Mouse (Mus musculus) spleen, postnatal 10 days (tissue): ENCODE results near the gene Enox2.
"Not testable (repeated sequence)": the region's sequence is repeated elsewhere in the genome, so short reads cannot be mapped to it uniquely, and the experiment has no call there.

Source experiments
- DNase-seq, 2 experiments: peaks; one replicate each; pipeline ENCODE4 v3.0.0; 2021 to 2022; ENCODE audit warnings: low spot score in 2 of 2

Enox2 gene

GRCm38 (mm10) chrX:49287700-49288563 lies at the start of gene Enox2:
Gene Enox2, minus strand, starts transcription at chrX:49288259.
- DNase-seq = peak; percentile 52 to 65

- DNase-seq = peak; percentile 8 to 30
These were observed 21.4 kb upstream of the Enox2 start for GRCm38 (mm10) chrX:49309496-49309895.

DNA sequence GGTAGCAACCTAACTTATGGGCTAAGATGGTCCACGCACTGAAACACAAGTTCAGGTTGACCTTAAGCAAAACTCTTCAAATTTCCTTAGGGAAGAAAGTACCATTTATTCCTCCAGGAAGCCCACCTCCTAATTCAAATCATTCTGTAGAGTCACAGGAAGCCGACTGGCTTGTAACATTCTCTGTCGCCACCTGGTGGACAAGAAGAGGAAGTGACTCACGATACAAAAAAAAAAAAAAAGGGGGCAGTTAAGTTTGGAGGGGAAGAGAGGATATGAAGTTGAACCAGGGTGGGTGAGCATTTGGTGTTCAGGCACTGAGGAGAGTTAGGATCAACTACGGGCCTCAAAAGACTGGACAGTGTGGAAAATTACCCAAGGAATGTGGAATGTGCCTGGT lies 18.6 kb upstream of the Enox2 start:
- DNase-seq = peak in 1 of 2 experiments; percentile 12

DNA sequence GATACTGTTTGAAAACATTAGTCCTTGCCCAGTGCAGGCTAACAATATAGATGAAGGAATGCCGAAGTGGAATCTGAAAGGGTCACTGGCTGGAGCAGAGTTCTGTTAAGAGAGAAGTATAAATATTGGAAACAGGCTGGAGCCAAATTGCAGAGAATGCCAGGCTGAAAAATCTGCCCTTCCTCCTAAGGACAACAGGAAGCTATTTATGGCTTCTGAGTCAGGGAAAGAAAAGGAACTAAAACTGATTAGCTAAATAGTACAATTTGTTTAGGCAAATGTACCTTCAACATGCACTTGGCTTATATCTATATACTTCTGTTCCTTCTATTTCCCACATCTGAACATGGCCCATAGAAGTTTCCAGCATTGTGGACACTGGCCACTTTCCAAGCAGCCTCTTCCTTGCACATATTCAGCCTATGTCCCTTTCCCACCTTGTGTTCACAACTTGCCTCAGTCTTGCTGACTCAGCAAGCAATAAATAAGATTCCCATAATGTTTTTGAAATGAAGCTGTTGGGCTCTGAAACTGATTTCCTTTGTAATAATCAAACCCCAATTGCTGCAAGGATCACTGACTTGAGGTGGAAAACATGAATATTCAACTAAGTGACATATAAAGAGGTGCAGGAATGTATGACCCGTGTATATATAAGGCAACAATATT lies 8.0 kb downstream of the Enox2 start:
- DNase-seq = no peak

- no peak for DNase-seq
These were observed 14.5 kb downstream of the Enox2 start for GRCm38 (mm10) chrX:49273487-49274042.

- DNase-seq = no peak
These were observed 37.2 kb downstream of the Enox2 start for GRCm38 (mm10) chrX:49250816-49251215.

DNA sequence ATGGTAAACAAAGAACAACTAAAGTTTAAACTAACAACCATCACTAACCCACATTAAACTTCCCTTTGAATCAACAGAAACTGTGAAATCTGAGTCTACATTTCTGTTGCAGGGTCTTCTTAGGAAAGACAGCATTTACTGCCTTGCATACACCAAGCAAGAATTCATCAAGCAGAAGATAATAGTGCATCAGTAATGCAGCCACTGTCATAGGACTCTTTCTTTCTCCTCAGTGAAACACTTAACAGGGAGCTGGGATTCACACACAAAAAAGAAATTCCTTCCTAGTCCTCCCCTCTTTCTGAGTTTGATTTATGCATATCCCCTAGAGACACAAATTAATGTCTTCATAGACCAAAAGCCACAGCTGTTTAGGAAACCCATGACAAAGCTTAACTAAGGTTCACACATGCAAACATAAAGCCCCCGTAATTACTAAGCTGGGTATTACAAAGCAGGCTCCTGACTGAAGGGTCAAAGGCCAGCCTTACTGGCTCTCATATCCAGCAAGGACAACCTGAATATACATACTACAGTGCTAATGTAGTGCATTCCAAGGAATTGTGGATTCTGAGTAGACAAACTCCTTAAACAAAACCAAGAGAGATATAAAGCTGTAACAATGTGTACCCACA lies 62.1 kb downstream of the Enox2 start:
- no peak for DNase-seq

- no peak for DNase-seq
These were observed 71.6 kb downstream of the Enox2 start for GRCm38 (mm10) chrX:49216422-49216821.

GRCm38 (mm10) chrX:49196386-49196785 lies 91.7 kb downstream of the Enox2 start:
- DNase-seq = no peak

DNA sequence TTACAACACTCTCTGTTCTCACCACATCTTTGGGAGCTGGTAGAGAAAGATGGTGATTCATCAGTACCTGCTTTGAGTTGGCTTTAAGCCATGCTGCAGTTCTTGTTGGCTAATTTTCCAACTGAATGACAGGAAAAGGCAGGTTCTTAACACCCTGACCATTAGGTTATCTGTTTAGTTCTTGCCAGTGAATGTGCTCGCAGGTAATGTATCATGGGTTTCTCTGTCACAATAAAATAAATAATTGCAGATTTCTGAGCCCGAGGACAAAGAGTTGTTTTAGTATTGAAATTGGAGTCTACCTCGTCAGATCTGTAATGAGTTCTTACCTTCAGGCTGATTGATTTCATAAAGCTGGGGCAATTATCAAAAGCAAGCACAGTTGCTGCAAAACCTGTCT lies 106.9 kb downstream of the Enox2 start:
- no peak for DNase-seq

- no peak for DNase-seq
These were observed 109.4 kb downstream of the Enox2 start for GRCm38 (mm10) chrX:49178670-49179069.

DNA sequence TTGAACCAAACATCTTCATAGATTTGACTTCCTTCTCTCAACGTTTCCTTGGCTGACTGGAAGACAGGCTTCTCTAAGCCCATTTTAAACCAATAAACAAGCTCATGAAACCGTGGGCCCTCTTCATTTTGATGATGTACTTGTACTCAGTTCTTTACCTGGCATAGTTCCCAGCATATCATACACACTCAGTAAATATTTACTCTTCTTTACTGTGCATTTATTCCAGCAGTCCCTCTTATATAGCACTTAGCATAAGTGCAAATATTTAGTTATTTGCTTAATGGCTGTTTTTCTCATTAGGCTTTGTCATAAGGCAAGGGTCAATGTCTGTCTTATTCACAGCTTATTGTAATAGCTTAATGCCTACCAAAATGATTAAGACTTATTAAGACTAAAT lies 133.8 kb downstream of the Enox2 start:
- DNase-seq = no peak

- no peak for DNase-seq
These were observed 163.2 kb downstream of the Enox2 start for GRCm38 (mm10) chrX:49124774-49125429.

GRCm38 (mm10) chrX:49116465-49116864 lies 171.6 kb downstream of the Enox2 start:
- no peak for DNase-seq

GRCm38 (mm10) chrX:49112412-49112811 lies 175.6 kb downstream of the Enox2 start:
- DNase-seq = no peak

GRCm38 (mm10) chrX:49100542-49100941 lies 187.5 kb downstream of the Enox2 start:
- DNase-seq = not testable (repeated sequence)

- no peak for DNase-seq
These were observed 191.8 kb downstream of the Enox2 start for GRCm38 (mm10) chrX:49096249-49096648.

- DNase-seq = peak in 1 of 2 experiments; percentile 10
These were observed 213.0 kb downstream of the Enox2 start for GRCm38 (mm10) chrX:49075055-49075454.

DNA sequence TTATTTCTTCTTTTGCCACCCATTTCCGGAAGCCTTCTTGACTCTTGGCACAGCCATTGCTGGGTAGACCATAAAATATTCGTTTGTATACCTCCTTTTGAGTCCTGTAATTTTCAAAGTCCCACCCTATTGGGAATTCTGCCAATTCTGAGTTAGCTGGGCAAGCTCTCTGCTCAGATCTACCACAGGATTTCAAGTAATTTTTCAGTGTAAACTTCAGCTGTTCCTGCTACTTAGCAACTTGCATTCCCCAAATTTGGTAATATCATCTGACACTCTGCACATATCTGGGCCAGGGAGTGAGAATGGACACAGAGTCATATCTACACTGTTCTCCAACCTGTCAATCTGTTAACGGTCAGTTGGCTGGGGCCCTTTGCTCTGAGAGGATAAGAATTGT lies 214.5 kb downstream of the Enox2 start:
- no peak for DNase-seq

GRCm38 (mm10) chrX:49045118-49045517 lies 242.9 kb downstream of the Enox2 start:
- DNase-seq = no peak

GRCm38 (mm10) chrX:49009746-49010145 lies 278.3 kb downstream of the Enox2 start:
- DNase-seq = no peak

- DNase-seq = no peak
These were observed 282.4 kb downstream of the Enox2 start for GRCm38 (mm10) chrX:49005655-49006054.
